Mouse (Mus musculus) bone marrow macrophage, adult 2 months (primary cell): ENCODE results near the gene Cabp1.

Experiments
- CTCF ChIP-seq: IDR thresholded peaks from 2 replicates; pipeline ENCODE4 v1.5.1; 2012; ENCODE audit warnings: low read depth, mild to moderate bottlenecking, low read length, moderate library complexity
- POLR2A ChIP-seq: IDR thresholded peaks from 2 replicates; pipeline ENCODE4 v1.6.1; 2012; ENCODE audit warnings: mild to moderate bottlenecking, low read depth, low read length, borderline replicate concordance

- TF ChIP-seq POLR2A (no peak), CTCF (no peak)
Measured at GRCm38 (mm10) chr5:115118961-115119570, 75.1 kb downstream of the Cabp1 start, which contains the start of gene Acads.
